Mouse (Mus musculus) limb, embryonic 15.5 days (tissue): ENCODE measurements around the gene Apaf1. TPM values are rescaled to one million over a fixed set of nuclear protein-coding genes. Genes with fewer than 3 reads are reported as not detected.
A peak's percentile ranks its signal among the peaks of the same experiment; 100 is the strongest.

Experiments used
- ATAC-seq: fragments of 200-750 bp; cut with Nextera tagmentation; 2 replicates; pipeline ENCODE4 v1.8.0; 2017; ENCODE audit warnings: low read depth, moderate TSS enrichment; ENCODE audit not compliant: insufficient number of reproducible peaks, low FRiP score, low TSS enrichment
- H3K27ac ChIP-seq: fragments of 300-500 bp; sonication (generic); 2 replicates; pipeline ENCODE4 v1.5.1; 2015; ENCODE audit warnings: moderate library complexity, mild to moderate bottlenecking, inconsistent platforms
- H3K27me3 ChIP-seq: fragments of 300-500 bp; sonication (generic); 2 replicates; pipeline ENCODE4 v1.6.1; 2015; ENCODE audit warnings: inconsistent platforms
- H3K36me3 ChIP-seq: fragments of 300-500 bp; sonication (generic); 2 replicates; pipeline ENCODE4 v1.6.1; 2015; ENCODE audit warnings: inconsistent platforms
- H3K4me1 ChIP-seq: fragments of 300-500 bp; sonication (generic); 2 replicates; pipeline ENCODE4 v1.6.1; 2015; ENCODE audit warnings: inconsistent platforms
- H3K4me2 ChIP-seq: fragments of 300-500 bp; sonication (generic); 2 replicates; pipeline ENCODE4 v1.6.1; 2015; ENCODE audit warnings: mild to moderate bottlenecking, inconsistent platforms
- H3K4me3 ChIP-seq: fragments of 300-500 bp; sonication (generic); 2 replicates; pipeline ENCODE4 v1.5.1; 2015; ENCODE audit warnings: mild to moderate bottlenecking, inconsistent platforms
- H3K9ac ChIP-seq: fragments of 300-500 bp; sonication (generic); 2 replicates; pipeline ENCODE4 v1.6.1; 2015; ENCODE audit warnings: inconsistent platforms
- H3K9me3 ChIP-seq: fragments of 300-500 bp; sonication (generic); 2 replicates; pipeline ENCODE4 v1.6.1; 2016; ENCODE audit warnings: inconsistent platforms
- WGBS: fragments of 180-500 bp; shearing (Covaris S2); methylation state at CpG from one replicate; pipeline ENCODE4 v1.1.7; 2015; 5-methylcytosine and 5-hydroxymethylcytosine counted together
- polyA plus RNA-seq: library from polyadenylated mRNA; unstranded; fragments of >200 nt; fragmentation: Nextera tagmentation; extraction: Ambion mirVana; gene quantifications from 2 replicates; pipeline ENCODE4 v1.2.1, GENCODE M21; 2015

Gene Apaf1
- polyA plus RNA-seq, 1 experiment from 2014 or later = 24.3 TPM

- Histone ChIP-seq H3K4me2 (no peak overlapping the region), H3K36me3 (peaks cover 44% of the 10 kb centered on the region), H3K4me3 (no peak overlapping the region), H3K9me3 (no peaks in the 10 kb centered on the region), H3K27ac (no peak overlapping the region), H3K9ac (no peak overlapping the region), H3K4me1 (peaks cover 3% of the 10 kb centered on the region; the same call in 1 of the 2 replicates), H3K27me3 (no peaks in the 10 kb centered on the region)
- 42% methylated on average over 3 of the region's 3 CpGs for WGBS
- no peak for ATAC-seq
These were observed 9.2 kb downstream of the Apaf1 start for GRCm38 (mm10) chr10:91073345-91073744.

DNA sequence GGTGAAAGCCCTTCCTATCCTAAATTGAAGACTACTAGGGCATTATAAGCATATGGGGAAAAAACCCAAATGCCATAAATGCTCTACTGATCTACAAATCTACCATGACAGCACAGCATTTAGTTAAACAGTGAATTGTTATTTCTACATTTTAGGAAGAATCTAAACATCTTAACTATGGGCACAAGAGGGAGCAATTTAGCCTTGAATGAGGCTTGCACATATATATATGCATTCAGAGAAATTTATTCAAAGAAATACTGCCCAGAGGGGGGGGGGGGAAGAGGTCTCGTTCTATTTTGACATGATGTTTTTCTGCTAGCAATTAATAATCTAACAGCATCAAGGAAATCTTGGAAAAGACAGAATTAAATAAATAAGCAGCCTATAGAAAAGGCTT, 10.8 kb downstream of the Apaf1 start:
- H3K36me3 ChIP-seq = peaks cover 40% of the 10 kb centered on the region
- peaks cover 3% of the 10 kb centered on the region; the same call in 1 of the 2 replicates for H3K4me1 ChIP-seq
- no peaks in the 10 kb centered on the region for H3K27me3 ChIP-seq
- H3K27ac ChIP-seq = no peak overlapping the region
- no peak overlapping the region for H3K4me3 ChIP-seq
- ATAC-seq = no peak
- no peak overlapping the region for H3K4me2 ChIP-seq
- WGBS = 54% methylated on average over 1 of the region's 1 CpGs
- H3K9ac ChIP-seq = no peak overlapping the region
- H3K9me3 ChIP-seq = no peaks in the 10 kb centered on the region

GRCm38 (mm10) chr10:91062355-91062754, 20.2 kb downstream of the Apaf1 start:
- WGBS = 90% methylated on average over 6 of the region's 6 CpGs

DNA sequence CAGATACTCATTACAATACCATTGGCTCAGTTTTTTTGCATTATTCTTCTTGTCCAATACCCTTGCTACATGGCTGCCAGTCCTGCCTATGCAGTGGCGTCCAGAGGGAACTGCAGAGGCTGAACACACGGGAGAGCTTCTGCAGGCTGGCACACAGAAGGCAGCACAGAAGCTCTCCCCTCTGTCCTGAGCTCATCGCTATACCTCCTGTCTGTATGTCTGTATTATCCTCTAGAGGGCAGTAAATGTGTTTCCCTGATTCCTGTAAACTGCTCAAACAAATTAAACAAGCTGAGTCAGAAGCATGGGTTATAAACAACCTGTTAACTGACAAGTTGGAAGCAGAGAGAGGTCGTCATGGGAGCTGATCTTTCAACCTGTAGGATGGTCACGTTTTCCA, 21.8 kb downstream of the Apaf1 start:
- Histone ChIP-seq H3K4me3 (no peak overlapping the region), H3K27ac (no peak overlapping the region), H3K4me1 (no peaks in the 10 kb centered on the region), H3K9me3 (no peaks in the 10 kb centered on the region), H3K27me3 (no peaks in the 10 kb centered on the region), H3K4me2 (no peak overlapping the region), H3K9ac (no peak overlapping the region), H3K36me3 (peaks cover 69% of the 10 kb centered on the region)
- WGBS = 40% methylated on average over 5 of the region's 5 CpGs
- no peak for ATAC-seq

More at GRCm38 (mm10) chr10:91062355-91062754, 20.2 kb downstream of the Apaf1 start:
- H3K4me2 ChIP-seq = no peak overlapping the region
- ATAC-seq = no peak
- H3K9me3 ChIP-seq = no peaks in the 10 kb centered on the region
- H3K4me1 ChIP-seq = no peaks in the 10 kb centered on the region
- H3K4me3 ChIP-seq = no peak overlapping the region
- H3K9ac ChIP-seq = no peak overlapping the region
- no peaks in the 10 kb centered on the region for H3K27me3 ChIP-seq
- H3K36me3 ChIP-seq = peaks cover 78% of the 10 kb centered on the region
- H3K27ac ChIP-seq = no peak overlapping the region

DNA sequence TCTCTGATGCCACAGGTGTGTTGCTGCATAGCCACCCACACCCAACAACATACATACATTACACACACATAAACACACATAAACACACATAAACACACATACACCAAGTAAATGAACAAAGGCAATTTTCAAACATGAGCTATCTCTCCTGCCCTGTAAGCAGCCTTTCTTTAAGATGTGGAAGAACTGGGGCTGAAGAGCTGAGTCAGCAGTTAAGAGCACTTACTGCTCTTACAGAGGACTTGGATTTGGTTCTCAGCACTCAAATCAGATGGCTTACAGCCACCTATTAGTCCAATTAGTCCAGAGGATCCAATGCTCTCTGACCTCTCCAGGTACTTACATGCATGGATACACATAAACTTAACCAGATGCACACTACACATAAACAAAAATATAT, 29.8 kb downstream of the Apaf1 start:
- Histone ChIP-seq H3K4me3 (no peak overlapping the region), H3K4me1 (no peaks in the 10 kb centered on the region), H3K27ac (no peak overlapping the region), H3K9ac (no peak overlapping the region), H3K27me3 (no peaks in the 10 kb centered on the region), H3K9me3 (no peaks in the 10 kb centered on the region), H3K36me3 (peaks cover 65% of the 10 kb centered on the region), H3K4me2 (no peak overlapping the region)
- ATAC-seq = no peak

GRCm38 (mm10) chr10:91051156-91051555, 31.4 kb downstream of the Apaf1 start:
- Histone ChIP-seq H3K9me3 (no peaks in the 10 kb centered on the region), H3K36me3 (peaks cover 69% of the 10 kb centered on the region), H3K9ac (no peak overlapping the region), H3K4me3 (no peak overlapping the region), H3K4me1 (no peaks in the 10 kb centered on the region), H3K27ac (no peak overlapping the region), H3K4me2 (no peak overlapping the region), H3K27me3 (no peaks in the 10 kb centered on the region)
- ATAC-seq = no peak
- WGBS = 91% methylated on average over 3 of the region's 3 CpGs

DNA sequence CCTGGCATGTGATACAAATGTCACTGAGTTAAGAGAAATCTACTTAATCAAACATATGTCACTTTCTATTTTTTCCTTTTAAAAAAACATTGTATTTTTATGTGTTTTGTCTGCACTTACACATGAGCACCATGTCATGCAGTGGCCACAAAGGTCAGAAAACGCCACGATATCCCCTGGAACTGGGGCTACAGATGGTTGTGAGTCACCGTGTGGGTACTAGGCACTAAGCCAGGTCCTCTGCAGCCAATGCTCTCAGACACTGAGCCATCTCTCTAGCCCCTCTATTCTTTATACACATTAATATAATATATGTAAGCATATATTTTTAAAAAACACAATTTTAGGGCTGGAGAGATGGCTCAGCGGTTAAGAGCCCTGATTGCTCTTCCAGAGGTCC, 32.9 kb downstream of the Apaf1 start:
- no peak for ATAC-seq
- Histone ChIP-seq H3K27ac (no peak overlapping the region), H3K36me3 (peaks cover 65% of the 10 kb centered on the region), H3K4me1 (no peaks in the 10 kb centered on the region), H3K9me3 (no peaks in the 10 kb centered on the region), H3K4me2 (no peak overlapping the region), H3K4me3 (no peak overlapping the region), H3K9ac (no peak overlapping the region), H3K27me3 (no peaks in the 10 kb centered on the region)
- WGBS = 86% methylated on average over 4 of the region's 4 CpGs

- no peak for ATAC-seq
- WGBS = 28% methylated on average over 8 of the region's 8 CpGs
- no peak overlapping the region for H3K4me3 ChIP-seq
These were observed 48.6 kb downstream of the Apaf1 start for GRCm38 (mm10) chr10:91033942-91034341.

GRCm38 (mm10) chr10:91032399-91032798, 50.2 kb downstream of the Apaf1 start:
- 13% methylated on average over 4 of the region's 4 CpGs for WGBS

More at GRCm38 (mm10) chr10:91033942-91034341, 48.6 kb downstream of the Apaf1 start:
- H3K36me3 ChIP-seq = peaks cover 31% of the 10 kb centered on the region
- no peak overlapping the region for H3K27ac ChIP-seq
- H3K27me3 ChIP-seq = no peaks in the 10 kb centered on the region
- no peaks in the 10 kb centered on the region for H3K9me3 ChIP-seq
- H3K4me2 ChIP-seq = no peak overlapping the region
- no peak overlapping the region for H3K9ac ChIP-seq
- H3K4me1 ChIP-seq = no peaks in the 10 kb centered on the region

GRCm38 (mm10) chr10:91031176-91031575, 51.4 kb downstream of the Apaf1 start:
- no peak overlapping the region for H3K9ac ChIP-seq
- 77% methylated on average over 9 of the region's 9 CpGs for WGBS
- no peaks in the 10 kb centered on the region for H3K9me3 ChIP-seq
- H3K4me3 ChIP-seq = no peak overlapping the region
- H3K27ac ChIP-seq = no peak overlapping the region
- H3K27me3 ChIP-seq = no peaks in the 10 kb centered on the region
- ATAC-seq = no peak
- no peaks in the 10 kb centered on the region for H3K4me1 ChIP-seq
- peaks cover 25% of the 10 kb centered on the region for H3K36me3 ChIP-seq
- H3K4me2 ChIP-seq = no peak overlapping the region

More at GRCm38 (mm10) chr10:91032399-91032798, 50.2 kb downstream of the Apaf1 start:
- H3K36me3 ChIP-seq = peaks cover 32% of the 10 kb centered on the region
- no peak overlapping the region for H3K4me2 ChIP-seq
- no peak overlapping the region for H3K9ac ChIP-seq
- H3K9me3 ChIP-seq = no peaks in the 10 kb centered on the region
- no peaks in the 10 kb centered on the region for H3K27me3 ChIP-seq
- peak; percentile 40; the same call in 1 of the 2 replicates for ATAC-seq
- H3K4me3 ChIP-seq = no peak overlapping the region
- no peaks in the 10 kb centered on the region for H3K4me1 ChIP-seq
- H3K27ac ChIP-seq = no peak overlapping the region

GRCm38 (mm10) chr10:91029002-91029539, 53.5 kb downstream of the Apaf1 start:
- Histone ChIP-seq H3K36me3 (peaks cover 25% of the 10 kb centered on the region), H3K4me2 (no peak overlapping the region), H3K27me3 (no peaks in the 10 kb centered on the region), H3K9ac (no peak overlapping the region), H3K4me1 (no peaks in the 10 kb centered on the region), H3K4me3 (no peak overlapping the region), H3K9me3 (no peaks in the 10 kb centered on the region), H3K27ac (no peak overlapping the region)
- ATAC-seq = no peak

DNA sequence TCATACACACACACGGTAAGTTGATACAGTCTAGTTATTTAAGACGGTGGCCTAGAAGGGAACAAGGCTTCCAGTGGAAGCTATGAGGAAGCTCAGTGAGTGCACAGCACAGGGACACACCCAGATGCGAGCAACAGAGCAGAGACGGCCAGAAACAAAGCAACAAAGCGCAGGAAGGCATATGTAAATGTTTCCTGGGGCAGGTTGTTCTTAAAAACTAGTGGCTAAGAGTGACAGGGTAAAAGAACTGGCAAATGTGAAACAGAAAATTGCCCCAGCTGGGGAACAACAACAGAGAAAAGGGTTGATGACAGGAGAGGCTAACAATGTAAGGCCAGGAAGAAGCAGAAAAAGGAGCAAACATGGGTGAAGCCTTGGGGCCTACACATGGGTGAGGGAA, 54.6 kb downstream of the Apaf1 start:
- Histone ChIP-seq H3K4me3 (no peak overlapping the region), H3K4me1 (no peaks in the 10 kb centered on the region), H3K27ac (no peak overlapping the region), H3K36me3 (peaks cover 25% of the 10 kb centered on the region), H3K27me3 (no peaks in the 10 kb centered on the region), H3K9ac (no peak overlapping the region), H3K4me2 (no peak overlapping the region), H3K9me3 (no peaks in the 10 kb centered on the region)
- WGBS = 86% methylated on average over 5 of the region's 5 CpGs
- no peak for ATAC-seq

DNA sequence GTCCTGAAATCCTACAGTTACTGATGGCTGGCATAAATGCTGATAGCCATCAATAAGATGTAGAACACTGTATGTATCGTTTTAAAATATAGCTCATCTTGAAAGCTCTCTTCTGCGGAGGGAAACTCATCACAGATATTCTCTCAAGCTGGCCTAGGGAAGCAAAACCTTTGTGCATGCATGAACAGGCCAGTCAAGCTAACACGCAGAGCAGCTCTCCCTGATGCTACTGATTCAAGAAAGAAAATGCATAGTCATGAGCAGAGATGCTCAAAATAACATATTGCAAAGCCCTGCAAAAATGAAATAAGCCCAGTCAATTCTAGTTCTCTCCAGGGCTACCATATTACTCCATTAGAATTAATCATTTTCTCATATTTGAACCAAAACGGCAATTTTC, 55.1 kb downstream of the Apaf1 start:
- H3K4me2 ChIP-seq = no peak overlapping the region
- H3K4me1 ChIP-seq = no peaks in the 10 kb centered on the region
- H3K9me3 ChIP-seq = no peaks in the 10 kb centered on the region
- H3K4me3 ChIP-seq = no peak overlapping the region
- H3K27me3 ChIP-seq = no peaks in the 10 kb centered on the region
- H3K9ac ChIP-seq = no peak overlapping the region
- peaks cover 27% of the 10 kb centered on the region for H3K36me3 ChIP-seq
- WGBS = 96% methylated on average over 4 of the region's 4 CpGs
- ATAC-seq = no peak
- no peak overlapping the region for H3K27ac ChIP-seq
